Mouse (Mus musculus): ENCODE data around the gene 4933434E20Rik. TPM values are rescaled to one million over a fixed set of nuclear protein-coding genes. Genes with fewer than 3 reads are reported as not detected.

The 4933434E20Rik gene
- polyA plus RNA-seq, 1 experiment, result 67.1 TPM

DNA sequence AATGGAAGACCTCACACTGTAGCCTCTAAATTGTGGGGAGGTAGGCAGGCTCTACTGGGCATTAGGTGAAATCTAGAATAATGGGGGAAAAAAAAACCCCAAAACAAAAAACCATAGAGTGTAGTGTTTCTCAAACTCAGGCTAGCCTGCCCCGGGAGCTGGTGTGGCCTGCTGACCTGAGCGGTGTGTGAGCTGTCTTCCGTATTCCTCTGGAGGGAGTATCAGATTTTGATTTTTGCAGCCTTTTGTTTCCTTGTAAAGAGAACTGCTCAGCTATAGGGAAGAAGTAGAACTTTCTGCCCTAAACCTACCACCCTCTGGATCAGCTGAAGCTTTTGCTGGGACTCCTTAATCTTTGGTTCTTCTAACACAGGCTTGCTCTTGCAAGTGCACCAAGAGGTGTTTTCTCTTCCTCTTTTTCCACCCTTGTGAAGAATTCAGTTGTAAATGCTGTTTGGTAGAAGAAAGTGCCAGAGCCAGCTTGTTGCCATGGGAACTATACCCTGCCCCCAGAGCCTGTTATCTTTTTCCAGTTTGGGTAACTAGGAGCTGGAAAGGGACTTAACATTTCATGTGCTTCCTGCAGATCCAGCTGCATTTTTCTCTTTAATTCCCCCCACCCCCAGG, 32.4 kb downstream of the 4933434E20Rik start:
- peaks cover 25% of the 10 kb centered on the region for H3K36me3 ChIP-seq (ENCODE audit: control insufficient read depth, insufficient read depth, low read length, poor library complexity, severe bottlenecking)
- H3K4me3 ChIP-seq (ENCODE audit: low read depth, low read length), result no peak overlapping the region
- peaks cover 4% of the 10 kb centered on the region for H3K4me1 ChIP-seq (ENCODE audit: control insufficient read depth, insufficient read depth, low read length)
- H3K9me3 ChIP-seq (replicated peaks; ENCODE audit: control insufficient read depth, insufficient read depth, low read length, poor library complexity, severe bottlenecking), result no peaks in the 10 kb centered on the region
- TF ChIP-seq POLR2A (IDR thresholded peaks at IDR 0.05; ENCODE audit: insufficient read depth, low read length) (no peak), CTCF (IDR thresholded peaks at IDR 0.05; ENCODE audit: low read depth, low read length) (no peak), EP300 (IDR thresholded peaks at IDR 0.05; ENCODE audit: insufficient read depth, low read depth, low read length) (no peak)
- H3K9ac ChIP-seq (ENCODE audit: low read depth, poor library complexity, severe bottlenecking), result peak overlapping the region; percentile 11; the same call in 1 of the 2 replicates
- H3K27me3 ChIP-seq (ENCODE audit: control insufficient read depth, insufficient read depth, low read length, poor library complexity, severe bottlenecking), result no peaks in the 10 kb centered on the region
- H3K27ac ChIP-seq (ENCODE audit: insufficient read depth, low read length), result 0 out of 2 replicates have a peak overlapping the region, but pooled peaks have one; percentile 33

DNA sequence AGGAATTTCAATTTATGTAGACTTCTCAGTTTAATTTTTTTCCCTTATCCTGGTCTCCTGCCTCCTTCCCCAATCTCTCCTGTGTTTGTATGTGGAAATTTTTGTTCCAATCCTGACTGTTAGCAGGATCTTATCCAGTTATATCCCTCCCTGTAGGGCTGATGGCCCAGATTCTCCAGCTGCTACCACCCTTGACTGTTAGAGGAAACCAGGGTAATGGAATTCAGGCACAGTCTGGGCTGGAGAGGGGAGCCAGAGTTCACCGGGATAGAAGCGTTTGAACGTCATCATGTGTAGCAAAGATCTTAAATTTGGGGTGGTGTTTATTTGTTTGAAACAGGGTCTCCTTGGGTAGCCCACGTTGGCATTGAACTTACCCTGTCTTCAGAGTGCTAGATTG, 33.4 kb downstream of the 4933434E20Rik start:
- H3K27ac ChIP-seq (ENCODE audit: insufficient read depth, low read length), result no peak overlapping the region
- no peaks in the 10 kb centered on the region for H3K27me3 ChIP-seq (ENCODE audit: control insufficient read depth, insufficient read depth, low read length, poor library complexity, severe bottlenecking)
- no peak overlapping the region for H3K9ac ChIP-seq (ENCODE audit: low read depth, poor library complexity, severe bottlenecking)
- H3K9me3 ChIP-seq (replicated peaks; ENCODE audit: control insufficient read depth, insufficient read depth, low read length, poor library complexity, severe bottlenecking), result no peaks in the 10 kb centered on the region
- no peak overlapping the region for H3K4me3 ChIP-seq (ENCODE audit: low read depth, low read length)
- H3K36me3 ChIP-seq (ENCODE audit: control insufficient read depth, insufficient read depth, low read length, poor library complexity, severe bottlenecking), result peaks cover 35% of the 10 kb centered on the region
- TF ChIP-seq POLR2A (IDR thresholded peaks at IDR 0.05; ENCODE audit: insufficient read depth, low read length), result no peak
- TF ChIP-seq CTCF (IDR thresholded peaks at IDR 0.05; ENCODE audit: low read depth, low read length), result no peak
- no peak for TF ChIP-seq EP300 (IDR thresholded peaks at IDR 0.05; ENCODE audit: insufficient read depth, low read depth, low read length)
- peaks cover 4% of the 10 kb centered on the region for H3K4me1 ChIP-seq (ENCODE audit: control insufficient read depth, insufficient read depth, low read length)

DNA sequence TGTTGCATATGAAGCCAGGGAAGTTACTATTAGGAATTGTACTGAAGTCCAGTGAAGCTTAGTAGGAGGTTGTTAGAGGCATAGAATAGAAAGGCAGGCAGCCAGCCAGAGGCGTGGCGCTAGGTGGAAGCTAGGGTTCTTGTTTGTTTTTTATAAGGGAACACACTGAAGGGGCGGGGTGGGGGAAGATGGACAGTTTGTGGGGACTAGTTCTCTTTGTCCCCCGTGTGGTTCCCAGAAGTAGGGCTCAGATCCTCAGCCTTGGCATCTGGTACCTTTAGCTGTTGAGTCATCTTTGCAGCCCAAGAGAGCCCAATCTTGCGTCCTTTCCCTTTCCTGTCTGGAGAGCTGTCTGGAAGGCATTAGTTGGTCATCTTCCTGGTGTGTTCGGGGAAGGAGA, 33.8 kb downstream of the 4933434E20Rik start:
- Histone ChIP-seq H3K9ac (ENCODE audit: low read depth, poor library complexity, severe bottlenecking) (no peak overlapping the region), H3K36me3 (ENCODE audit: control insufficient read depth, insufficient read depth, low read length, poor library complexity, severe bottlenecking) (peaks cover 39% of the 10 kb centered on the region), H3K4me1 (ENCODE audit: control insufficient read depth, insufficient read depth, low read length) (peaks cover 4% of the 10 kb centered on the region), H3K27me3 (ENCODE audit: control insufficient read depth, insufficient read depth, low read length, poor library complexity, severe bottlenecking) (no peaks in the 10 kb centered on the region), H3K27ac (ENCODE audit: insufficient read depth, low read length) (no peak overlapping the region), H3K9me3 (replicated peaks; ENCODE audit: control insufficient read depth, insufficient read depth, low read length, poor library complexity, severe bottlenecking) (no peaks in the 10 kb centered on the region), H3K4me3 (ENCODE audit: low read depth, low read length) (no peak overlapping the region)
- TF ChIP-seq CTCF (IDR thresholded peaks at IDR 0.05; ENCODE audit: low read depth, low read length) (no peak), POLR2A (IDR thresholded peaks at IDR 0.05; ENCODE audit: insufficient read depth, low read length) (no peak), EP300 (IDR thresholded peaks at IDR 0.05; ENCODE audit: insufficient read depth, low read depth, low read length) (no peak)

DNA sequence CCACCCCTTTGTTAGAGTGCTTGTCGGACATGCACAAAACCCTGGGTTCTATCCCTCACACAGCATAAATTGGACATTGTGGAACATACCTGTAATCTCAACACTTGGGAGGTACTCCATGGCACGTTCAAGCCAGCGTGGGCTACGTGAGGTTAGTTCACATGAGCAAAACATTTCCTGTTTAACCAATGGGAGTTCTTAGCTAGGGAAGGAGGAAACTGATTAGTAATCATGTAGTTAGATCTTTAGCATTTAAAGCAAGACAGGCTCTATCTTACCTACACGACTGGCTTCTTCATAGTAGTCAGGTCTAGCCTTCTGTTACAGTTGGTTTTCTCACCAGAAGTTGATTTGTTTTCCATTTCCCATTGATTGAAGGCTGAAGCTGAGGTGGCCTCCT, 34.6 kb downstream of the 4933434E20Rik start:
- Histone ChIP-seq H3K4me3 (ENCODE audit: low read depth, low read length) (no peak overlapping the region), H3K27ac (ENCODE audit: insufficient read depth, low read length) (peak overlapping the region; percentile 6; the same call in 1 of the 2 replicates), H3K4me1 (ENCODE audit: control insufficient read depth, insufficient read depth, low read length) (peaks cover 4% of the 10 kb centered on the region), H3K9ac (ENCODE audit: low read depth, poor library complexity, severe bottlenecking) (no peak overlapping the region), H3K9me3 (replicated peaks; ENCODE audit: control insufficient read depth, insufficient read depth, low read length, poor library complexity, severe bottlenecking) (no peaks in the 10 kb centered on the region), H3K27me3 (ENCODE audit: control insufficient read depth, insufficient read depth, low read length, poor library complexity, severe bottlenecking) (no peaks in the 10 kb centered on the region), H3K36me3 (ENCODE audit: control insufficient read depth, insufficient read depth, low read length, poor library complexity, severe bottlenecking) (peaks cover 47% of the 10 kb centered on the region)
- TF ChIP-seq POLR2A (IDR thresholded peaks at IDR 0.05; ENCODE audit: insufficient read depth, low read length) (no peak), CTCF (IDR thresholded peaks at IDR 0.05; ENCODE audit: low read depth, low read length) (no peak), EP300 (IDR thresholded peaks at IDR 0.05; ENCODE audit: insufficient read depth, low read depth, low read length) (no peak)

DNA sequence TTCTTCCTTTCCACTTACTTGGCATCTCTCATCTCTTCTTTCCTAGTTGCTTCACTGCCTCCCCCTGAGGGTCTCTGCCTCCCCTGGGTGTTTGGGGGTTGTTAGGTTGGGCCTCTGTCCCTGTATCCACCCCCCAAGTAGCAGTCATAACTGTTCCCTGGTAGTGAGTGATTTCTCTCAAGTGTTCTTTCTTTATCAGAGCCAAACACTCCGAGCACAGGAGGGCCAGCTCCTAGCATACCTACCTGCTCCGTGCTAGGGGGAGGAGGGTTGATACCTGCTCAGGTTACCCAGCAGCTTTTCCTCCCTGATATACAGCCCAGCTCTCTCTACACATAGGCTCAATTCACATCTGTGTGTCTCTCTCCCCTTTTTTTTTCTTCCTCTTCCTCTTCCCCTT, 37.2 kb downstream of the 4933434E20Rik start:
- no peak for TF ChIP-seq CTCF (IDR thresholded peaks at IDR 0.05; ENCODE audit: low read depth, low read length)
- TF ChIP-seq EP300 (IDR thresholded peaks at IDR 0.05; ENCODE audit: insufficient read depth, low read depth, low read length), result no peak
- no peak for TF ChIP-seq POLR2A (IDR thresholded peaks at IDR 0.05; ENCODE audit: insufficient read depth, low read length)
- Histone ChIP-seq H3K9me3 (replicated peaks; ENCODE audit: control insufficient read depth, insufficient read depth, low read length, poor library complexity, severe bottlenecking) (no peaks in the 10 kb centered on the region), H3K36me3 (ENCODE audit: control insufficient read depth, insufficient read depth, low read length, poor library complexity, severe bottlenecking) (peaks cover 71% of the 10 kb centered on the region), H3K27ac (ENCODE audit: insufficient read depth, low read length) (no peak overlapping the region), H3K27me3 (ENCODE audit: control insufficient read depth, insufficient read depth, low read length, poor library complexity, severe bottlenecking) (no peaks in the 10 kb centered on the region), H3K4me1 (ENCODE audit: control insufficient read depth, insufficient read depth, low read length) (peaks cover 4% of the 10 kb centered on the region), H3K4me3 (ENCODE audit: low read depth, low read length) (no peak overlapping the region), H3K9ac (ENCODE audit: low read depth, poor library complexity, severe bottlenecking) (no peak overlapping the region)

DNA sequence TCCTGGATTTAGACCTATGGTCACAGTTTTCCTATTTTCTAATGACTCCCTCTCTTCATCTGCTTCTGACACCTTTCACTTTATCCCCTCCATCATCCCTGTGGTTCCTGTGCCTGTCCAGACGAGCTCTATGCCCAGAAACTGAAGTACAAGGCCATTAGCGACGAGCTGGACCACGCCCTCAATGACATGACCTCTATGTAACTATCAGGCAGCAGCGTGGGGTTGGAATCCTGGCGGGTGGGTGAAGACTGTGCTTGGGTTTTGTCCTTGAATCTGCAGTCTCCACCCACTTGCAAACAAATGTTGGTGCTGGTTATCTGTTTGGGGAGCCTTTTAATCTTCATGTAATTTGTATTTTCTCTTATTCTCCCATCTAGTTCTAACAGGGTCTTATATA, 39.5 kb downstream of the 4933434E20Rik start:
- H3K27me3 ChIP-seq (ENCODE audit: control insufficient read depth, insufficient read depth, low read length, poor library complexity, severe bottlenecking), result no peaks in the 10 kb centered on the region
- H3K9ac ChIP-seq (ENCODE audit: low read depth, poor library complexity, severe bottlenecking), result no peak overlapping the region
- TF ChIP-seq CTCF (IDR thresholded peaks at IDR 0.05; ENCODE audit: low read depth, low read length), result no peak
- no peak for TF ChIP-seq POLR2A (IDR thresholded peaks at IDR 0.05; ENCODE audit: insufficient read depth, low read length)
- no peak for TF ChIP-seq EP300 (IDR thresholded peaks at IDR 0.05; ENCODE audit: insufficient read depth, low read depth, low read length)
- no peaks in the 10 kb centered on the region for H3K4me1 ChIP-seq (ENCODE audit: control insufficient read depth, insufficient read depth, low read length)
- no peak overlapping the region for H3K27ac ChIP-seq (ENCODE audit: insufficient read depth, low read length)
- H3K9me3 ChIP-seq (replicated peaks; ENCODE audit: control insufficient read depth, insufficient read depth, low read length, poor library complexity, severe bottlenecking), result no peaks in the 10 kb centered on the region
- peaks cover 79% of the 10 kb centered on the region for H3K36me3 ChIP-seq (ENCODE audit: control insufficient read depth, insufficient read depth, low read length, poor library complexity, severe bottlenecking)
- H3K4me3 ChIP-seq (ENCODE audit: low read depth, low read length), result no peak overlapping the region

Measured in ES-Bruce4 (cell line).